Mouse (Mus musculus) spleen, adult 12 weeks (tissue): ENCODE data around the gene Snx21.
A peak's percentile ranks its signal among the peaks of the same experiment; 100 is the strongest.

Source experiments
- DNase-seq: peaks from one replicate; pipeline ENCODE4 v3.0.0; 2022; ENCODE audit warnings: low spot score

The Snx21 gene

DNA sequence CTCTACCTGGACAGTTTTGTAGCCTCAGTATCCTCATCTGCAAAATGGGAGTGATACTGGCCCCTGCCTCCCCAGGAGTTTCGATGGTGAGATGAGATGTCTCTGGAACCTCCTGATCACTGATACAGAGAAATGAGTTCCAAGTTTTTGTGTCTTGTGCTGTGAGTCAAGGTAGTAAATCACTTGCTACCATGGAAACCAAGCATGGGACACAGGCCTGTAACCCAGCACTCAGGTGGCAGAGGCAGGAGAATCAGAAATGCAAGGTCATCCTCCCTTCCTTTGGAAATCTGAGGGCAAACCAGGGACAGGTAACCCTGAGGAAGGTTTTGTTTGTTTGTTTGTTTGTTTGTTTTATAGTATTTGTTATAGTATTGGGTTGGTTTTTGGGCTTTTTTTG lies 43.5 kb downstream of the Snx21 start:
- no peak for DNase-seq

DNA sequence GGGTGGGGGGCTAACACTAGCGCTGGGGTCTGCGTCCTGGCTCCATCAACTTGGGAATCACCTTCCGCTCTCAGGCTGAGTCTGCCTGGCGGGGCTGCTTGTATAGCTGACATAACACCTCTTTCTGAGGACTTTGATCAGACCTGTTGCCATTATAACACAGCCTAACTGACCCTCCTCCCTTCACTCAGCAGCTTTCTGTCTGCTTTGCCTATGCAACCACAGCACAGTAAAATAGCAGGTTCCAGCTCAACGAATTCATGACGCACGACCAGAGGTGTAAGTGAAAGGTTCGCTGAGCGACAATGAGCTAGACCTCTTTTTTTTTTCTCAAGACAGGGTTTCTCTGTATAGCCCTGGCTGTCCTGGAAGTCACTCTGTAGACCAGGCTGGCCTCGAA lies 45.4 kb downstream of the Snx21 start:
- no peak for DNase-seq

DNA sequence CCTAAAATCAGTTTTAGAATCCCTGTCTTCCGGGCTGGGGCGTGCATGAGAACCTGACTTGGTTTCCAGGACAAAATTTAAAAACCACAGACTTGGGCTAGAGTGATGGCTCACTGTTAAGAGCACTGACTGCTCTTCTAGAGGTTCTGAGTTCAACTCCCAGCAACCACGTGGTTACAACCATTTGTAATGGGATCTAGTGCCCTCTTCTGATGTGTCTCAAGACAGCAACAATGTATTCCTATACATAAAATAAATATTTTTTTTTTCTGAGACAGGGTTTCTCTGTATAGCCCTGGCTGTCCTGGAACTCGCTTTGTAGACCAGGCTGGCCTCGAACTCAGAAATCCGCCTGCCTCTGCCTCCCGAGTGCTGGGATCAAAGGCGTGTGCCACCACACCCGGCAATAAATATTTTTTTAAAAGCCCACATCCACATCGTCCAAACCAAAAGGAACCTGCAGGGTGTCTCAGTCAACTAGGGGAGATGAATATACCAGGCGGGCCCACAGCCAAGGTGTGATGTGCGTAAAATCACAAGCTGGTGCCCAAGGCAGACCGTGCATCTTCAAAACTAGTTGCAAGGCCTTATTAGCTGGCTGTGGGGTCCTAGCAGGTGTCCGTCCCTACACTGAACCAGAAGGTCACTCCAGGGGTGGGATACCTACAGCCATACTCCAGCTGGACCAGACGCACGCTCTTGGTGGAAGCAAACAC lies 46.6 kb downstream of the Snx21 start:
- DNase-seq: no peak

DNA sequence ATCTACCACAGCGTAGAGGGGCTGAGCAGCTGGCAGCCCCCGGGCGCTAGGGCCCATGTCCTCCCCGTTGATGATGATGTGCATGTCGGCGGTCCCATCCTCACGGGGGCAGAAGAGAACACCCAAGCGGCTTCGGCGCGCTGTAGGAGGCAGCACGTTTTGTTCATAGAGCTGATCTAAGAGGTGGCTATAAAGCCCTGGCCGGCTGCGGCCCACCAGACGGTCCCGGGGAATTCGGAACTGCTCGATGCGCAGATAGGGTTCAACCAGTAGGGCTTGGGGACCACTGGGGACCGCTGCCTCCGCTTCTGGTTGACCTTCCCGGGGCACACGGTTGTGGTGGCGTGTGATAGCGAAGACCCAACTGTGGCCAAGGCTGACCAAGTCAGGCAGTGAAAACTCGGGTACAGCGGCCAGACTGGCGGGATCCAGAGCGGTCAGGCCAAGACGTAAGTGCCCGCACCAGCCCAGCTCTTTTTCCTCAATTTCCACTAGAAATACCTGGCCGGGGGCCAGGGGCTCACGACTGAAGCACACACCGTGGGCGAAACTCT lies 47.2 kb downstream of the Snx21 start, which contains the start of gene Ctsa:
Gene Ctsa (plus strand): TSS at position 126 of the 554 bp plus-strand sequence.
- peak; percentile 60 for DNase-seq

DNA sequence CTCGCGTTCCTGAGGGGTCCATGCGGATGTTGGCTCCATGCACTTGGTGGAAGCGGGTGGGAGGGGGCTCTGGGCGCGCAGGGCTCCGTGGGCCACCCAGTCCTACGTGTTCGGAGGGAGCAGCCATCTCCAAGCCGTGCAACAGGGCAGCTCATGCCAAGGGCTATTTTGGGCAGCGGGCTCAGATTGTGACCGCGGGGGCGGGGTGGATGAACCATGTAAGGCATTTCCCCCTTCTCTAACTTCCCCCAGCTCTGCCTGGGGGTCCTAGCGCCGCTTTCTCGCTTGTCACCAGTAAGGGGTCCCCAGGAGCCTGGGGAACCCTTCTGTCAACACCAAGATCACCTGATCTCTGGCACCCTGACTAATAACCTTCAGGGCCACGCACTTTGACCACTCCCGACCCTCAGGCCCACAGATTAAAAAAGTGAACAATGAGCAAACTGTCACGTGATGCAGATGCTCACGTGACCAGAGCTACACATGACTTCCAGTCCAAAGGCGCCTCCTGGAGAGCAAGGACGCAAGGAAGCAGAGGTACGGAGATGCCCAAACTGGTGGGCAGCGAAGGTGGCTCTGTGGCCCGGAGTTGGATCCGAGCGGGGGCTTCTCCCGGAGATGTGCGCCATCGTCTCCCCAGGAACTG lies 47.8 kb downstream of the Snx21 start, which contains the start of gene Neurl2:
Gene Neurl2 (minus strand): TSS at position 143 of the 646 bp plus-strand sequence.
- DNase-seq: peak; percentile 76

DNA sequence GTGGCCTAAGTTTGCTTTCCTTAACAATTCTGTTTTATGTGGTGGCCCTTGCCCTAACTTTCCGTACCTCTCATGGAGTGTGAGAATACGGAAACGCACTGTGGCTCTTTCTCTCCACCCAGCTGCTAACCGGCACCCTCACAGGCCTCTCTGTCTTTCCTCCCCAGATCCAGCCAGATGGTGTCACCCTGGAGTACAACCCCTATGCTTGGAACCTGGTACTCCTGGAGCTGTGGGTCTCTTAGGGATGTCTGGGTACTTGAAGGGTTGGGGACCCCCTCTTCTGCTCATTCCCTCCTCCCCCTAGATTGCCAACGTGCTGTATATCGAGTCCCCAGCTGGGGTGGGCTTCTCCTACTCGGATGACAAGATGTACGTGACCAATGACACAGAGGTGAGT lies 48.9 kb downstream of the Snx21 start:
- no peak for DNase-seq

DNA sequence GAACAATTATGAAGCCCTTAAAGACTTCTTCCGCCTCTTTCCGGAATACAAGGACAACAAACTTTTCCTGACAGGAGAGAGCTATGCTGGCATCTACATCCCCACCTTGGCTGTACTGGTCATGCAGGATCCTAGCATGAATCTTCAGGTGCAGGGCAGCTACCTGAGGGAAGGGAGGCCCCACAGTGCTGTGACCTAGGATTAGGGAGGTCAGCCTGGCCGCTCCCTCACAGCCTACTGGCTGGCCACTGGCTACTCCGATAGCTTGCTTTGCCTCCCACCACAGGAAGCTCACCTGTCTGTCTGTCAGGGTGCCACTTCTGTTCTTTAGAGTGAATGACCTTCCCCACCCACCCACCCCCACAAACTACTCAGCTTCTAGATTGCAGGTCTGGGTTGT lies 49.5 kb downstream of the Snx21 start:
- no peak for DNase-seq
